Mouse (Mus musculus) midbrain, embryonic 10.5 days (tissue): ENCODE measurements around the gene Gbp8. TPM values are rescaled to one million over a fixed set of nuclear protein-coding genes. Genes with fewer than 3 reads are reported as not detected.
"Not testable (repeated sequence)": the region's sequence is repeated elsewhere in the genome, so short reads cannot be mapped to it uniquely, and the experiment has no call there.

Experiments used
- DNase-seq: peaks from one replicate; pipeline ENCODE4 v3.0.0-alpha.2; 2017; ENCODE audit warnings: low spot score
- H3K27ac ChIP-seq: fragments of 300-500 bp; sonication (generic); replicated peaks from 2 replicates; pipeline ENCODE4 v1.5.1; 2016; ENCODE audit warnings: mild to moderate bottlenecking
- H3K27me3 ChIP-seq: fragments of 300-500 bp; sonication (generic); 2 replicates; pipeline ENCODE4 v1.6.1; 2016; ENCODE audit warnings: low read depth, mild to moderate bottlenecking; ENCODE audit not compliant: poor library complexity, severe bottlenecking
- H3K36me3 ChIP-seq: fragments of 300-500 bp; sonication (generic); 2 replicates; pipeline ENCODE4 v1.6.1; 2016; ENCODE audit warnings: mild to moderate bottlenecking, moderate library complexity
- H3K4me1 ChIP-seq: fragments of 300-500 bp; sonication (generic); 2 replicates; pipeline ENCODE4 v1.6.1; 2016
- H3K4me3 ChIP-seq: fragments of 300-500 bp; sonication (generic); 2 replicates; pipeline ENCODE4 v1.5.1; 2016; ENCODE audit warnings: mild to moderate bottlenecking, moderate library complexity
- H3K9me3 ChIP-seq: fragments of 300-500 bp; sonication (generic); replicated peaks from 2 replicates; pipeline ENCODE4 v1.6.1; 2016; ENCODE audit warnings: mild to moderate bottlenecking
- WGBS: fragments of 180-500 bp; shearing (Covaris S2); methylation state at CpG from one replicate; pipeline ENCODE4 v1.1.7; 2016; 5-methylcytosine and 5-hydroxymethylcytosine counted together
- polyA plus RNA-seq: library from polyadenylated mRNA; unstranded; fragments of >200 nt; fragmentation: Nextera tagmentation; extraction: Ambion mirVana; gene quantifications from 2 replicates; pipeline ENCODE4 v1.2.1, GENCODE M21; 2016

Gene Gbp8
- polyA plus RNA-seq, 1 experiment from 2014 or later = 0.26 TPM

GRCm38 (mm10) chr5:105113656-105114055 lies 25.7 kb downstream of the Gbp8 start:
- Histone ChIP-seq H3K9me3 (no peaks in the 10 kb centered on the region), H3K4me1 (peaks cover 17% of the 10 kb centered on the region), H3K36me3 (no peaks in the 10 kb centered on the region), H3K27ac (no peak overlapping the region), H3K27me3 (no peaks in the 10 kb centered on the region), H3K4me3 (no peak overlapping the region)
- WGBS = 97% methylated on average over 5 of the region's 5 CpGs
- DNase-seq = no peak

GRCm38 (mm10) chr5:105110271-105110852 lies 29.0 kb downstream of the Gbp8 start:
- H3K4me1 ChIP-seq = peaks cover 17% of the 10 kb centered on the region
- not testable (repeated sequence) for H3K9me3 ChIP-seq, H3K36me3 ChIP-seq, H3K4me3 ChIP-seq, H3K27me3 ChIP-seq
- peak; percentile 32 for DNase-seq
- H3K27ac ChIP-seq = peak overlapping the region; percentile 28; the same call in 1 of the 2 replicates
- 18% methylated on average over 4 of the region's 4 CpGs for WGBS

- H3K9me3 ChIP-seq, H3K4me3 ChIP-seq, H3K36me3 ChIP-seq, H3K27me3 ChIP-seq: not testable (repeated sequence)
- 43% methylated on average over 1 of the region's 1 CpGs for WGBS
- peak; percentile 23 for DNase-seq
- Histone ChIP-seq H3K4me1 (peaks cover 17% of the 10 kb centered on the region), H3K27ac (peak overlapping the region; percentile 71; the same call in 1 of the 2 replicates)
Measured at GRCm38 (mm10) chr5:105109775-105110174, 29.6 kb downstream of the Gbp8 start.

GRCm38 (mm10) chr5:105105689-105106088 lies 33.7 kb downstream of the Gbp8 start:
- not testable (repeated sequence) for DNase-seq, H3K4me3 ChIP-seq, H3K9me3 ChIP-seq, H3K36me3 ChIP-seq, H3K27me3 ChIP-seq, H3K27ac ChIP-seq
- 81% methylated on average over 2 of the region's 2 CpGs for WGBS
- peaks cover 11% of the 10 kb centered on the region for H3K4me1 ChIP-seq

- Histone ChIP-seq H3K36me3 (no peaks in the 10 kb centered on the region), H3K27me3 (no peaks in the 10 kb centered on the region), H3K9me3 (peaks cover 4% of the 10 kb centered on the region), H3K27ac (no peak overlapping the region), H3K4me1 (no peaks in the 10 kb centered on the region), H3K4me3 (no peak overlapping the region)
- DNase-seq = no peak
Measured at GRCm38 (mm10) chr5:105081900-105082299, 57.4 kb downstream of the Gbp8 start.

GRCm38 (mm10) chr5:105068356-105068755 lies 71.0 kb downstream of the Gbp8 start:
- not testable (repeated sequence) for H3K36me3 ChIP-seq, H3K4me3 ChIP-seq, H3K4me1 ChIP-seq, H3K27me3 ChIP-seq, H3K27ac ChIP-seq, H3K9me3 ChIP-seq, DNase-seq

GRCm38 (mm10) chr5:105064443-105064842 lies 74.9 kb downstream of the Gbp8 start:
- H3K36me3 ChIP-seq, H3K4me3 ChIP-seq, DNase-seq, H3K4me1 ChIP-seq, H3K27me3 ChIP-seq, H3K27ac ChIP-seq, H3K9me3 ChIP-seq: not testable (repeated sequence)
- 75% methylated on average over 2 of the region's 2 CpGs for WGBS

GRCm38 (mm10) chr5:105063321-105063720 lies 76.0 kb downstream of the Gbp8 start:
- no peak for DNase-seq
- H3K9me3 ChIP-seq = no peaks in the 10 kb centered on the region
- no peak overlapping the region for H3K4me3 ChIP-seq
- H3K36me3 ChIP-seq = no peaks in the 10 kb centered on the region
- H3K27me3 ChIP-seq = no peaks in the 10 kb centered on the region
- H3K27ac ChIP-seq = no peak overlapping the region
- no peaks in the 10 kb centered on the region for H3K4me1 ChIP-seq
- 70% methylated on average over 1 of the region's 1 CpGs for WGBS

GRCm38 (mm10) chr5:105062403-105062802 lies 76.9 kb downstream of the Gbp8 start:
- WGBS = 86% methylated on average over 2 of the region's 2 CpGs
- not testable (repeated sequence) for H3K4me1 ChIP-seq, H3K4me3 ChIP-seq, H3K27me3 ChIP-seq, H3K27ac ChIP-seq, DNase-seq, H3K9me3 ChIP-seq, H3K36me3 ChIP-seq

GRCm38 (mm10) chr5:105060224-105060623 lies 79.1 kb downstream of the Gbp8 start:
- Histone ChIP-seq H3K9me3 (no peaks in the 10 kb centered on the region), H3K36me3 (no peaks in the 10 kb centered on the region), H3K27ac (no peak overlapping the region), H3K4me3 (no peak overlapping the region), H3K27me3 (no peaks in the 10 kb centered on the region), H3K4me1 (peaks cover under 1% of the 10 kb centered on the region; the same call in 1 of the 2 replicates)
- 98% methylated on average over 2 of the region's 2 CpGs for WGBS
- no peak for DNase-seq

GRCm38 (mm10) chr5:105055279-105055678 lies 84.1 kb downstream of the Gbp8 start:
- H3K27me3 ChIP-seq = no peaks in the 10 kb centered on the region
- H3K27ac ChIP-seq = no peak overlapping the region
- H3K4me1 ChIP-seq = peaks cover 5% of the 10 kb centered on the region; the same call in 1 of the 2 replicates
- no peaks in the 10 kb centered on the region for H3K9me3 ChIP-seq
- WGBS = 83% methylated on average over 2 of the region's 2 CpGs
- no peak for DNase-seq
- H3K36me3 ChIP-seq = no peaks in the 10 kb centered on the region
- H3K4me3 ChIP-seq = no peak overlapping the region

- H3K4me3 ChIP-seq, H3K36me3 ChIP-seq, H3K27me3 ChIP-seq, H3K4me1 ChIP-seq, H3K9me3 ChIP-seq, DNase-seq, H3K27ac ChIP-seq: not testable (repeated sequence)
- WGBS = 71% methylated on average over 1 of the region's 1 CpGs
Measured at GRCm38 (mm10) chr5:105053471-105054169, 85.7 kb downstream of the Gbp8 start.

- Histone ChIP-seq H3K4me1 (no peaks in the 10 kb centered on the region), H3K4me3 (no peak overlapping the region), H3K36me3 (no peaks in the 10 kb centered on the region), H3K27ac (no peak overlapping the region), H3K9me3 (no peaks in the 10 kb centered on the region), H3K27me3 (no peaks in the 10 kb centered on the region)
- 93% methylated on average over 2 of the region's 2 CpGs for WGBS
- DNase-seq = no peak
Measured at GRCm38 (mm10) chr5:105032362-105032761, 107.0 kb downstream of the Gbp8 start.
